Mouse (Mus musculus) neural tube, embryonic 15.5 days (tissue): Measurements from ENCODE around the gene Lcp2. TPM values are rescaled to one million over a fixed set of nuclear protein-coding genes. Genes with fewer than 3 reads are reported as not detected.

Source experiments
- ATAC-seq: fragments of 200-750 bp; cut with Nextera tagmentation; 2 replicates; pipeline ENCODE4 v1.8.0; 2017; ENCODE audit warnings: mild to moderate bottlenecking, moderate TSS enrichment, moderate library complexity; ENCODE audit not compliant: low FRiP score
- H3K27ac ChIP-seq: fragments of 300-500 bp; sonication (generic); replicated peaks from 2 replicates; pipeline ENCODE4 v1.5.1; 2015; ENCODE audit warnings: mild to moderate bottlenecking, inconsistent platforms
- H3K27me3 ChIP-seq: fragments of 300-500 bp; sonication (generic); replicated peaks from 2 replicates; pipeline ENCODE4 v1.6.1; 2015; ENCODE audit warnings: inconsistent platforms
- H3K36me3 ChIP-seq: fragments of 300-500 bp; sonication (generic); 2 replicates; pipeline ENCODE4 v1.6.1; 2015; ENCODE audit warnings: inconsistent platforms
- H3K4me1 ChIP-seq: fragments of 300-500 bp; sonication (generic); 2 replicates; pipeline ENCODE4 v1.6.1; 2015; ENCODE audit warnings: inconsistent platforms
- H3K4me2 ChIP-seq: fragments of 300-500 bp; sonication (generic); 2 replicates; pipeline ENCODE4 v1.6.1; 2015; ENCODE audit warnings: inconsistent platforms, mild to moderate bottlenecking, moderate library complexity
- H3K4me3 ChIP-seq: fragments of 300-500 bp; sonication (generic); replicated peaks from 2 replicates; pipeline ENCODE4 v1.5.1; 2015; ENCODE audit warnings: mild to moderate bottlenecking, inconsistent platforms
- H3K9ac ChIP-seq: fragments of 300-500 bp; sonication (generic); replicated peaks from 2 replicates; pipeline ENCODE4 v1.6.1; 2015; ENCODE audit warnings: mild to moderate bottlenecking, inconsistent platforms
- H3K9me3 ChIP-seq: fragments of 300-500 bp; sonication (generic); replicated peaks from 2 replicates; pipeline ENCODE4 v1.6.1; 2016; ENCODE audit warnings: inconsistent platforms
- WGBS: fragments of 180-500 bp; shearing (Covaris S2); methylation state at CpG from one replicate; pipeline ENCODE4 v1.1.7; 2015; ENCODE audit warnings: mixed read lengths; 5-methylcytosine and 5-hydroxymethylcytosine counted together
- polyA plus RNA-seq: library from polyadenylated mRNA; unstranded; fragments of >200 nt; fragmentation: Nextera tagmentation; extraction: Ambion mirVana; gene quantifications from 2 replicates; pipeline ENCODE4 v1.2.1, GENCODE M21; 2015

Lcp2 gene
- polyA plus RNA-seq, 1 experiment from 2014 or later, result 2.0 TPM

DNA sequence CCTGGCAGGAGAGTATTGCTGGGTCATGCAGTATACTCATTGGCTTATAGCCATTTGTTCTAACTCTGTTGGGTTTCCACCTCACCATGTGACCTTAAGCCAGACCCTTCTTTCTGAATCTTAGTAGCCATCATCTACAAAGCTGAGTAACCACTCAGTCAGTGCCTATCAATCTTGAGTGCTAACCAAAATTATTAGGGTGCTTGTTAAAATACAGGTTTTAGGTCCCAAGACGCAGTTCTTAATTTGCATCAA, 2.3 kb downstream of the Lcp2 start:
- 93% methylated on average over 1 of the region's 1 CpGs for WGBS
- no peak for ATAC-seq
- Histone ChIP-seq H3K27me3 (no peaks in the 10 kb centered on the region), H3K4me1 (no peaks in the 10 kb centered on the region), H3K27ac (no peak overlapping the region), H3K36me3 (no peaks in the 10 kb centered on the region), H3K4me2 (no peak overlapping the region), H3K9ac (no peak overlapping the region), H3K9me3 (no peaks in the 10 kb centered on the region), H3K4me3 (no peak overlapping the region)

DNA sequence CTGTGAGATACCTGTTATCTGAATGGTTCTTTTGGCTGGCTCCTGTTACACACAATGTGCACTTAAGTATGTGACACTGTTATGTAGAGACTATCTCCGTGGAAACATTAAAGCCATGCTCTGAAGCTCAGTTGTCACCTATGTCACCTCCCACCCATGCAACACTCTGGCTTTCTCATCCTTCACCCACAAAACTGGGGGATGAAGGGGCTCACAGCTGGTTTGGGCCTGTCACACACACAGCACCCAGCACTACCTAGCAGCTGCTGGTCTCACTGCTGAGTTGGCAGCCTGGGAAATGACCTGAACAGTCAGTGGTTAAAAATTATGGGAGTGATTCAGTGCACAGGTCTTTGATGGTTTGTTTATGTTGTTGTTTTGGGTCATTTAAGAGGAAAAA, 3.3 kb downstream of the Lcp2 start:
- no peak for ATAC-seq
- no peaks in the 10 kb centered on the region for H3K9me3 ChIP-seq
- H3K4me1 ChIP-seq, result no peaks in the 10 kb centered on the region
- H3K27me3 ChIP-seq, result no peaks in the 10 kb centered on the region
- 83% methylated on average over 1 of the region's 1 CpGs for WGBS
- H3K36me3 ChIP-seq, result no peaks in the 10 kb centered on the region
- H3K27ac ChIP-seq, result no peak overlapping the region
- H3K9ac ChIP-seq, result no peak overlapping the region
- no peak overlapping the region for H3K4me3 ChIP-seq
- H3K4me2 ChIP-seq, result no peak overlapping the region

DNA sequence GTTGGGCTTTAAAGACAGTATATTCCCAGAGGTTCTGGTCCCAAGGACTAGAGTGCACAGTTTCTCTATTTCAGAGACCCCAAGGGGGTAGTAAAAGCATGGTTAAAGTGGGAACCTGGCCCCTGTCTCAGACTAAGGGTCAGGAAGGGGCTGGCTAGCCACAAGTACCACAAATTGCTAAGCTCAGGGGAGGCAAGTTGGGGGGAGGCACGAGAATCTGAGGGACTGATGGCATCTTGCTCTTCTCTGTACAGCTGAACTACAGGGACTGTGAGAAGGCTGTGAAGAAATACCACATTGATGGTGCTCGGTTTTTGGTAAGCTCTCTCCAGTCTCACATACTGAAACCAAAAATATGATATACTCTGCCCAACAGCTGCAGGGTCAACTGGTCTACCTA, 3.9 kb downstream of the Lcp2 start:
- 80% methylated on average over 2 of the region's 2 CpGs for WGBS
- Histone ChIP-seq H3K9ac (no peak overlapping the region), H3K27me3 (no peaks in the 10 kb centered on the region), H3K27ac (no peak overlapping the region), H3K9me3 (no peaks in the 10 kb centered on the region), H3K4me2 (no peak overlapping the region), H3K4me3 (no peak overlapping the region), H3K36me3 (no peaks in the 10 kb centered on the region), H3K4me1 (no peaks in the 10 kb centered on the region)
- ATAC-seq, result no peak

DNA sequence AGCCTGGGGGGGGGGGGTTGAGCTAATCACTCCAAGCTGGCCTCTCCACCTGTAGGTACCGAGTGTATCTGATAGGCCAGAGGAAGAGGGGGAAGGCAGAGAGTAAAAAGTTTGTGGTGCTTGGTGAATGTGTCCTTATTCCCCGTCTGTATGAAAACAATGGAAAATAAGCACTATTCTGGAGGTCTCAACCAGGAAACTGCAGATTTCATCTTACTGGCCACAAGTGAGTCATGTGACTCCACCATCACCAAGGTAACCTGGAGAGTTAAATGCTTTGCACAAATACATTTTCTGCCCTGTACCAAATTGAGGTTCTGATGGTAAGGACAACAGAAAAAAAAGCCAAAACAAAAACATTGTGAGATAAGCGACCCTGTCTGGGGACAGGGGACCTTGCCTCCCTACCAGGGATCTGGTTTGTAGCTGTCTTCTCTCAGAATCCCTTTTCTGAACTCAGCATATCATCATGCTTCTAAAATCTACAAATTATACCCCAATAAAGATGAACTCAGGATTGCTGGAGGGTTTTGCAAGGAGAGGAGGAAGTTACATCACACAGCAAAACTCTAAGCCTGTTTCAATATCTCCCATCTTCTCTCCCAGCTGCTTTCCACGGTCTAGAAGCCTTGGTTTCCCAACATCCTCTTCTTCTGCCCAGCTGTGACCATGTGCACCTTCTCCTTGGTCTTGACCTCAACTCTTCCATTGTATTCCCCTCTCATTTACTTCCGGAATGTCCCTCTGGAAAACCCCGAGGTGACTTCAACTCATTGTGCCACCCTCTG, 6.5 kb downstream of the Lcp2 start:
- H3K27me3 ChIP-seq, result no peaks in the 10 kb centered on the region

DNA sequence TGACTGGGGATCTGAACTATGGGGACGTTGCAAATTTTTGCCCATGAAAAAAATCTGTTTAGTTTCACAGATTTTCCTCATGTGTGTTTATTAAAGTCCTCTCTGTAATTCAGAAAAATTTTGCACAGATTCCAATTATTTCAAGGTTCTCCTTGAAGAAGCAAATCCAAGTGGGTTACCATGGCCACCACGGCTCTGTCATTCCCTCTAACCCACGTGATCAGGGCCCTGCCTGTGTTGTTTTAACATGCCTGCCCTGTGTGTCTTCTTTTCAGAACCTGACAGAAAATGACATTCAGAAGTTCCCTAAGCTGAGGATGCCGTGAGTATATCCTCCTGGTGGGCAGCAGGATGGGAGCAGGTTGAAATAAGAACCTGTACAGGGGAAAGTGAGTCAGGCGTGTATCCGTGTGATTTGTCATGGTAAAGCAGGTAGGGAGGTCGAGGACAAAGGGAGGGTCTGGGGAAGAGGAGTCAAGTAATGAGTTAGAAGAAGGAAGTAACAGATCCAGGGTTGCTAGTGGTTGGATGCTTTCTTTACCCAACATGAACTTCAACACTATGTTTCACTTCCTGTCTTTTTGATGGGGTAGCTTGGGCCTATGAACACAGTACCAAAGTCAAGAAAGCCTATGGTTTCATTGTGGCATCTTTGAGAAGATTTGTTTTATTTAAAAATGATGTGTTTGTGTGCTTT, 7.5 kb downstream of the Lcp2 start:
- WGBS, result 84% methylated on average over 7 of the region's 7 CpGs
- no peaks in the 10 kb centered on the region for H3K36me3 ChIP-seq

More for the DNA sequence above, 6.5 kb downstream of the Lcp2 start:
- Histone ChIP-seq H3K4me2 (no peak overlapping the region), H3K9ac (no peak overlapping the region), H3K36me3 (no peaks in the 10 kb centered on the region), H3K4me3 (no peak overlapping the region), H3K4me1 (no peaks in the 10 kb centered on the region), H3K27ac (no peak overlapping the region), H3K9me3 (no peaks in the 10 kb centered on the region)
- no peak for ATAC-seq
- 87% methylated on average over 6 of the region's 6 CpGs for WGBS

DNA sequence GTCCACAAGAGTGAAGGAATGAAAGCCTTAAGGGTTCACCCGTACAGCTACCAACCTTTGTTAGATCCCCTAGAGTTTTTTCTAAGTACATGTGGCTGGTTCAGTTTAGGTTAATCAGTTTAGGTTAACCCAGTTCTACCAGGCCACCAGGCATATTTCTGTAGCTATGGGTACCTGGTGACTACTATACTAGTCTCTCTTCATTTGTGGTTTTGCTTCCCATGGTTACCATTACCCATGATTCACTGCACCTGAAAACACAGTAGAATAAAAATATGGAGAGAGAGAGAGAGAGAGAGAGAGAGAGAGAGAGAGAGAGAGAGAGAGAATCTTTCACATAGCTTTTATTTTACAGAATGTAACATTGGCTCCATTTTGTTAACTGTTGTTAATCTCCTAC, 10.0 kb downstream of the Lcp2 start:
- Histone ChIP-seq H3K9me3 (no peaks in the 10 kb centered on the region), H3K4me1 (no peaks in the 10 kb centered on the region), H3K4me2 (no peak overlapping the region), H3K36me3 (no peaks in the 10 kb centered on the region), H3K4me3 (no peak overlapping the region), H3K27me3 (no peaks in the 10 kb centered on the region), H3K27ac (no peak overlapping the region), H3K9ac (no peak overlapping the region)
- WGBS, result 90% methylated on average over 1 of the region's 1 CpGs
- ATAC-seq, result no peak

More for the DNA sequence above, 7.5 kb downstream of the Lcp2 start:
- Histone ChIP-seq H3K4me2 (no peak overlapping the region), H3K4me1 (no peaks in the 10 kb centered on the region), H3K27ac (no peak overlapping the region), H3K27me3 (no peaks in the 10 kb centered on the region), H3K9me3 (no peaks in the 10 kb centered on the region), H3K4me3 (no peak overlapping the region), H3K9ac (no peak overlapping the region)
- ATAC-seq, result no peak

DNA sequence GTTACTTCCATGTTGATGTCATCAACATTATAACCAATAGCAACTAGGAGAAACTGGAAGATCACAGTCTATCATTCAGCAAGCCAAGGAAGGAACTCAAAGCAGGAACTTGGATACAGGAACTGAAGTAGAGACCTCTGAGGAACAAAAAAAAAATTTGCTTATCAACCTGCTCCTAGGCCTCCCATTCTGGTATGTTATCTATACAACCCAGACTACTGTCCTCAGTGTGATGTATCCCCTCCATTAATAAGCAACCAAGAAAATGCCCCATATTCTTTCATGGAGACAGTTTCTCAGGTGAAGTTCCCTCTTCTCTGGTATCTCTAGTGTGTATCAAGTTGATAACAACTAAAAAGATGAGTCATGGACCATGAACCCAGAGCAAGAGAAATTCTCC, 11.6 kb downstream of the Lcp2 start:
- Histone ChIP-seq H3K4me3 (no peak overlapping the region), H3K9me3 (no peaks in the 10 kb centered on the region), H3K4me2 (no peak overlapping the region), H3K9ac (no peak overlapping the region), H3K27ac (no peak overlapping the region), H3K27me3 (no peaks in the 10 kb centered on the region), H3K4me1 (no peaks in the 10 kb centered on the region), H3K36me3 (no peaks in the 10 kb centered on the region)
- ATAC-seq, result no peak

DNA sequence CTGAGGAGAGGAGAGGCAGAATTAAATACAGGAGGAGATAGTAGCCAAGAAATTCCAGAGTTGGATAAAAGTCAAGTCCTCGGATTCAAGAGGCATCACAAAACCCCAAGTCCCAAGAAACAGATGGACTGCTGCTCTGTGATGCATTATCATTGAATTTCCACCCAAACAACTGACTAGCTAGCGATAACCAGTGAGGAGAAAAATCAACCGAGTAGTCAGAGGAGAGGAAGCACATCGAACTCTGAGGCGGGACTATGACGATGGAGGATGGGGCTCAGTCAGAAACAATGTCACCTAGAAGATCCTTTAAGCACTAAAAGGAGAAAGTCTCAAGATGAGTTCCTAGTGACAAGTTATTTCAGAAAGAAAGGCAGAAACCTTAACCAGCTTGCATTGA, 12.2 kb downstream of the Lcp2 start:
- H3K9ac ChIP-seq, result no peak overlapping the region
- WGBS, result 94% methylated on average over 6 of the region's 6 CpGs
- ATAC-seq, result no peak

DNA sequence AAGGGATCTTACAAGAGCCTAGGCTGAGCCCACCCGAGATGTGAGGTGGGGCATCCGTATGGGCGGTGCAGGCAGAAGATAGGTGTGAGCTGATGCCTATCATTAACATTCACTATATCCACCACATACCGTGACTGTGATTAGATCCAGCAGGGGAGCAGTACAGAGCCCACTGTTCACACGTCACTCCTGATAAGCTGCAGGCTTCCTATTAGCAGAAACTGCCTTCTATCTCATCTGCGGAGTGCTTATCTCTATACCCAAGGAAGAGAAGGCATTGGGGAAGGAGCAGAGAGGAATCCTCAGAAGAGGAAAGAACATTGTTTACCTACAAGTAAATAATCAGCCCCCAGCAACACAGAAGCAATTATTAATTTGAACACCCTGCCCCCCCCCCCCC, 15.0 kb downstream of the Lcp2 start:
- no peaks in the 10 kb centered on the region for H3K27me3 ChIP-seq
- 62% methylated on average over 6 of the region's 6 CpGs for WGBS
- no peak for ATAC-seq
- H3K4me2 ChIP-seq, result no peak overlapping the region
- no peaks in the 10 kb centered on the region for H3K4me1 ChIP-seq
- no peaks in the 10 kb centered on the region for H3K36me3 ChIP-seq
- 0 out of 2 replicates have a peak, but pooled peaks cover 5% of the 10 kb centered on the region for H3K9me3 ChIP-seq
- H3K4me3 ChIP-seq, result no peak overlapping the region
- H3K9ac ChIP-seq, result no peak overlapping the region
- H3K27ac ChIP-seq, result no peak overlapping the region

More for the DNA sequence above, 12.2 kb downstream of the Lcp2 start:
- Histone ChIP-seq H3K36me3 (no peaks in the 10 kb centered on the region), H3K27me3 (no peaks in the 10 kb centered on the region), H3K4me1 (no peaks in the 10 kb centered on the region), H3K9me3 (no peaks in the 10 kb centered on the region), H3K4me3 (no peak overlapping the region), H3K27ac (no peak overlapping the region), H3K4me2 (no peak overlapping the region)

DNA sequence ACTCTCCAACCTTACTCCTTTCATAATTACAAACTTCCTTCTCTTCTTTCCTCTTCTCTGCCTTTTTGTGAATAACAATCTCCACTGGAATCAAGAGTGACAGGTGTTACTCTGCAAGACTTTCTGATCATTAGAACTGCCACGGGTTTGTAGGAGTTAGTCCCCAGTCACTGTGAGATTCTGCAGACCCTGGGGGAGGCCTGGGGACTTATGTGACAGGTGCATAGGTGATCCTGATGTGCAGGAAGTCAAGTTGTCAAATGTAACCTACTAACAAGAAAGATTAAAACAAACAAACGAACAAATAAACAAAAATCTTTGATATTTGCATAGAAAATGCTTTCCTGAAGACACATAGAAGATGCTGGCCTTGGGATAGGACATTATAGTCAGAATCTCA, 16.5 kb downstream of the Lcp2 start:
- H3K27me3 ChIP-seq, result no peaks in the 10 kb centered on the region
- no peak overlapping the region for H3K4me3 ChIP-seq
- H3K4me1 ChIP-seq, result no peaks in the 10 kb centered on the region
- H3K4me2 ChIP-seq, result no peak overlapping the region
- ATAC-seq, result no peak
- WGBS, result 81% methylated on average over 2 of the region's 2 CpGs
- H3K27ac ChIP-seq, result no peak overlapping the region
- H3K36me3 ChIP-seq, result no peaks in the 10 kb centered on the region
- 0 out of 2 replicates have a peak, but pooled peaks cover 5% of the 10 kb centered on the region for H3K9me3 ChIP-seq
- no peak overlapping the region for H3K9ac ChIP-seq

DNA sequence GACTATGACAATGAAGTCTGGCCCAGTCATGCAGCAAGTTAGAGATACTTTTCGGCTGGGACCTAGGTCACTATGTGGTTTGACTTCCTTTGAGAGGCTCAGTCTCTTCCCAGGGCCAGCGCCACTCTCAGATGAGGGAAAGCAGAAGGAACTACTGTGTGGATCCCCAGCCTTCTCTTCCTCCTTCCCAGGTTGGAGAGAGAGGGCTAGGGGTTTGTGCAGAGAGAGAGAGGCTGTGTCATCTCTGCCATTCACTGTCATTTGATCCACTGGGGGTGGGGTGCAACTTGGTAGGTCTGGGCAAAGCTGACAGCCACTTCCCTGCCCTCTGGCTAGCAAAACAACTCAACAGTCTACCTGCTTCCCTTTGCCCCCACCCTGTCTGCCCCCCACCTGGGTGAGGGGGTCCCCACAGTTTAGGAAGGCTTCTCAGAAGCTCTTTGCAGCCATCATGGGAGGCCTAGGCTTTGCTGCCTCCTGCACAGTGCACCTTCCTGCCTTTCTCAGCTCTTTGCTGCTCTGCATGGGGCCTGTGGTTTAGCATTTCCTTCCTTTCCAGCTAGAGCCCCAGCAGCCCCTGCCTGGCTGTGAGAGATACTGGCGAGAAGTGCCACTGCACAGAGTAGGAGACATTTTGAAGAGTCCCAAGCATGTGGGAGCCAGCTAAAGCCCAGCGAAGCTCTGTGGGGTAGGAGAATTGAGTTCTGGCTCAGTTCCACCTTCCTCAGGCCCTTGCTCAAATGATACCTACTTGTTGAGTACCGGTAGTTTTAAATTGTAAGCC, 17.2 kb downstream of the Lcp2 start:
- H3K4me2 ChIP-seq, result no peak overlapping the region
- WGBS, result 59% methylated on average over 5 of the region's 5 CpGs
- H3K27me3 ChIP-seq, result no peaks in the 10 kb centered on the region
- H3K4me3 ChIP-seq, result no peak overlapping the region
- H3K36me3 ChIP-seq, result no peaks in the 10 kb centered on the region
- H3K27ac ChIP-seq, result no peak overlapping the region
- H3K4me1 ChIP-seq, result no peaks in the 10 kb centered on the region
- H3K9me3 ChIP-seq, result 0 out of 2 replicates have a peak, but pooled peaks cover 5% of the 10 kb centered on the region
- no peak overlapping the region for H3K9ac ChIP-seq
- no peak for ATAC-seq

DNA sequence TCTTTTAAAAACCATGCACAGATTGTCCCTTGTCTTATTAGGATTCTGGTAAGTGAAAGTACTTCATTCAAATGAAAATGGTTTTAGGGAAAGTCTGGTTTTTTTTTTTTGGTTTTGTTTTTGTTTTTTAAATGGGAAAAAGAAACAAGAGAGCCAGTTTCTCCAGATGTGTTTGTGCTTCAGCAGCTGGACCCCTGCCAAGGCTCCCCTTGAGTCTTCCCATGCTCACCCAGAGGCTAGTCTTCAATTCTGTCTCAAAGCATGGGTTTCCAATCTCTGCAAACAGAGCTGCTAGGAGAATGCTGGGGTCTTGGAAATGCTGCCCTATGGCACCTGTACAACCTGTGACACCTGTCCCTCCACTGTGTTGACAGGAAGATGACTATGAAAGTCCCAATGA, 23.9 kb downstream of the Lcp2 start:
- Histone ChIP-seq H3K4me1 (peaks cover 3% of the 10 kb centered on the region; the same call in 1 of the 2 replicates), H3K4me3 (no peak overlapping the region), H3K9me3 (0 out of 2 replicates have a peak, but pooled peaks cover 5% of the 10 kb centered on the region), H3K27me3 (no peaks in the 10 kb centered on the region; the same call in 1 of the 2 replicates), H3K9ac (no peak overlapping the region), H3K27ac (no peak overlapping the region), H3K36me3 (no peaks in the 10 kb centered on the region), H3K4me2 (no peak overlapping the region)
- no peak for ATAC-seq
